Mouse (Mus musculus): ENCODE results near the gene Tlk2. TPM values are rescaled to one million over a fixed set of nuclear protein-coding genes. Genes with fewer than 3 reads are reported as not detected.

Tlk2 gene
- total RNA-seq, 2 experiments from 2014 or later, result 62.8 to 67.2 TPM

GRCm38 (mm10) chr11:105159673-105160360 is 18.8 kb upstream of the Tlk2 start:
- DNase-seq (ENCODE audit: low spot score in 2 of 2), result no peak

GRCm38 (mm10) chr11:105161411-105161810 is 17.2 kb upstream of the Tlk2 start:
- no peak for DNase-seq (ENCODE audit: low spot score in 2 of 2)

GRCm38 (mm10) chr11:105164516-105165510 is 13.8 kb upstream of the Tlk2 start:
- DNase-seq (ENCODE audit: low spot score in 2 of 2), result no peak

GRCm38 (mm10) chr11:105166780-105167179 is 11.8 kb upstream of the Tlk2 start:
- DNase-seq (ENCODE audit: low spot score in 2 of 2), result no peak

DNA sequence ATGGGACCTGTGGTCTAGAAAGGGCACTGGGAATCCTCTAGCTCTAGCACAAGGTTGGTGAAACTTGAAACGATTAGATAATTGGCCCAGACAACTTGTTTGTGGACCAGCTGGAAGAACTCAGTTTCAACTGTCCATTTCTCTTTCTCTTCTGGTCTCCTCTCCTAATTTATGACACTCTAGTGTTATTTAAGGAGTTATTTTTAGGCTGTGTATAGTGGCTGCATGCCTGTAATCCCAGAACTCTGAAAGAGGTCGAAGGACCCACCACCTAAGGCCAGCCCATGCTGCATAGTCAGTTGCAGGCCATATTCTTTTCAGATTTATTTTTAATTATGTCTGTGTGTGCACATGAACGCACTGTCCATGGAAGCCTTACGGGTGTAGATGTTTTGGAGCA is 916 bp downstream of the Tlk2 start:
- DNase-seq (ENCODE audit: low spot score in 2 of 2), result no peak

- DNase-seq (ENCODE audit: low spot score in 2 of 2), result peak; percentile 13 to 19
Observed at GRCm38 (mm10) chr11:105180471-105181091, 2.0 kb downstream of the Tlk2 start.

GRCm38 (mm10) chr11:105181126-105181637 is 2.6 kb downstream of the Tlk2 start:
- DNase-seq (ENCODE audit: low spot score in 2 of 2), result peak; percentile 83 to 92

- DNase-seq (ENCODE audit: low spot score in 2 of 2), result peak; percentile 11 to 36
Observed at GRCm38 (mm10) chr11:105181689-105182460, 3.3 kb downstream of the Tlk2 start.

GRCm38 (mm10) chr11:105182461-105182855 is 3.9 kb downstream of the Tlk2 start:
- DNase-seq (ENCODE audit: low spot score in 2 of 2), result no peak

DNA sequence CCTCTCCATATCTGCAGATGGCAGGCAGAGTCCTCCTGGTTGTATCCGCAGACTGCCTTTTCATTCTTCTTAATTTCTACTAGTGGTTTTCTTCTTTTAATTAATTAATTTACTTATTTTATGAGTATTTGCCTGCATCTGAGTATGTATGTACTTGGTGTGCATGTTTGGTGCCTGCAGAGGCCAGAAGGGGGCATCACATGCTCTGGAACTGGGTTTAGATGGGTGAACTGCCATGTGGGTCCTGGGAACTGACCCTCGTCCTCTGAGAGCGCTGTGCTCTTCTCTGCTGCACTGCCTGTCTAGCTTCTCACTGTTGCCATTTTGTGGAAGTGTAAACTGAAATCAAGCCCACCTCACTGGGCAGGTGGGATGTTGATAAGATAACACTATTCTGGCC is 6.1 kb downstream of the Tlk2 start:
- DNase-seq (ENCODE audit: low spot score in 2 of 2), result no peak

- no peak for DNase-seq (ENCODE audit: low spot score in 2 of 2)
Observed at GRCm38 (mm10) chr11:105192186-105192585, 13.6 kb downstream of the Tlk2 start.

DNA sequence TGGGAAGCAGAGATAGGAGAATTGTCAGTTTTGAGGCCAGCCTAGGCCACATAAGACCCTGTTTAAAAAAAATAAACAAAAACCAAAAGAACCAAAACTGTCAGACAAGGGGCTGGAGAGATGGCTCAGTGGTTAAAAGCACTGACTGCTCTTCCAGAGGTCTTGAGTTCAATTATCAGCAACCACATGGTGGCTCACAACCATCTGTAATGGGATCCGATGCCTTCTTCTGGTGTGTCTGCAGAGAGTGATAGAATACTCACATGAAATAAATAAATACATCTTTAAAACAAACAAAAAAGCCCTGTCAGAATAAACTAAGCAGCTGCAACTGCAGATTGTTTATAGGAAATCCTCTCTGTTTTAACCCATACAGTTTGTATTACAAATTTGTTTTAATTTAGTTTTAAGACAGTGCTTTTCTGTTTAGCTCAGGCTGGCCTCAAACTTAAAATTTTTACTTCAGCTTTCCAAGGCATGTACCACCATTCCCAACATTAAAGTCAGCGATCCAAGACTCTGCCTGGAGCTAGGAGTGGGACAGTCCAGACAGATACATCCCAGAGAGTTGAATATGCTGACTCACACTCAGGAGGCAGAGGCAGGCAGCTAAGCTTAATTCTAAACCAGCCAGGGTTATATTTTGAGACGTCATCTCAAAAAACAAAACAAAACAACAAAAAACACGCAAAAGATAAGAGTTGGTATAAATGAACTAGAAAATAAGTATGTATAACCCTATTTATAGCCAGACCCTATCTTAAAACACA is 18.5 kb downstream of the Tlk2 start:
- no peak for DNase-seq (ENCODE audit: low spot score in 2 of 2)

- DNase-seq (ENCODE audit: low spot score in 2 of 2), result no peak
Observed at GRCm38 (mm10) chr11:105202403-105202802, 23.8 kb downstream of the Tlk2 start.

DNA sequence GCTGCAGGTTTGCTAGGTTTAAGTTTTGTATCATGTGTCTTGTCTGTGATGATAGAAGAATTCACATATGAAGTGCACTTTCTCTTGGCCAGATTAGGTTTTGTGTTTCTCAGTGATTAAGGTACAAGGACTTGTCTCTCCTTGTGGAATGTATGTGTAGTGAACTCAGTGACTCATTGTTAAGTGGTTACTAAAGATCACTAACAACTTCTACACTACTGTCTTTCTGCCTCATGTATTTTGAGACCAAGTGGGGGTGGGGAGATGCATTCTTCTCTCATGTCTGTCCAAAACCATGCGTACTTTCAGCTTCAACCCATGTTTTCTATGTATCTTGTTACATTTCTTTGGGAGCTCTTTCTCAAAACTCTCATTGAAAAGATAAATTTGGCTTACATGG is 31.4 kb downstream of the Tlk2 start:
- DNase-seq (ENCODE audit: low spot score in 2 of 2), result no peak

GRCm38 (mm10) chr11:105214257-105214656 is 35.6 kb downstream of the Tlk2 start:
- no peak for DNase-seq (ENCODE audit: low spot score in 2 of 2)

DNA sequence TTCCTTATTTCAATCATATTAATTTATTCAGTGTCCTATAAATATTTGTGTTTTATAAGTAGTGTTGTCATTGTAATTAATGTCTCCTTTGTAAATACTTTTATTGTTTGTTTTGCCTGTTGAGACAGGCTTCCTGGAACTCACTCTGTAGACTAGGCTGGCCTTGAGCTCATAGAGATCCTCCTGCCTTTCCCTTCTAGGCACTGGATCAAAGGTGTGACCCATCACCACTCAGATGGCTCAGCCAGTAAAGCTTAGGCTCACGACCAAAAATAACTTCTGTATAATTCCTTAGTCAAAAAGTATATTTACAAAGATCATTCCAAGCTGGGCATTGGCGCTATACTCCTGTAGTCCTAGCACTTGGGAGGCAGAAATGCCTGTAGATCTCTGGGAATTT is 39.2 kb downstream of the Tlk2 start:
- DNase-seq (ENCODE audit: low spot score in 2 of 2), result no peak

DNA sequence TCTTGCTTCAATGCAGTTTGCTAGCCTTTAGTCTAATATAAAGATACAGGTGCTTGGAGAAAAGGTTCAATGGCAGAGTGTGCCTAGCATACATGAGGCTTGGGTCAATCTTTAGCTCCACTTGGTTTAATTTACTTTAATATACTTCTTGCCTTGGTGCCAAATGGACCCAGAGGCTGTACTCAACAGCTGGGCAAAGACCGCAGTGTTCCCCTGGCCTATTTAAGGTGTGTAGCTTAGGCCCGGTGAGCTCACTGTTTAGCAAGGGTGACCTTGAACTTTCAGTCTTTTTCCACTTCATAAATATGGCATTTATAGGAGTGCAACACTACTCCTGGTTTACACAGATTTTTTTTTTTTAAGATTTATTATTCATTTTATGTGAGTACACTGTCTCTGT is 55.9 kb downstream of the Tlk2 start:
- no peak for DNase-seq (ENCODE audit: low spot score in 2 of 2)

DNA sequence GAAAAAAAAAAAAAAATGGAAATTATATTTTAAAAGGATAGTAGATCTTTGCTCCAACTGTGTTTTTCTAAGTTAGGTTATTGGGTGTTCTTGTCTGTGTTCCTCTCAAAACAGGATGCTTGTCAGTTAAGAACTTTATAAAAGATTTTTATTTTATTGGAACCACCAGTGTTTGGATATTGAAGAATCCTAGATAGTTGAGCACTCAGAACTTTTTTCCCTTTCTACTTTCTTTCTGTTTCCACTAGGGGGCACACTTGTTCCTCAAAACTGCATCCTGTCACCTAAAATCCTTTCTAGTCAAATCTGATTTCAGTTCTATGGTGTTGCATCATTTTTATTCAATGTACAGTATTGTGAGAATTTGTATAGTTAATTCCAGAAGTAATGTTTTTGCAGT is 62.4 kb downstream of the Tlk2 start:
- no peak for DNase-seq (ENCODE audit: low spot score in 2 of 2)

DNA sequence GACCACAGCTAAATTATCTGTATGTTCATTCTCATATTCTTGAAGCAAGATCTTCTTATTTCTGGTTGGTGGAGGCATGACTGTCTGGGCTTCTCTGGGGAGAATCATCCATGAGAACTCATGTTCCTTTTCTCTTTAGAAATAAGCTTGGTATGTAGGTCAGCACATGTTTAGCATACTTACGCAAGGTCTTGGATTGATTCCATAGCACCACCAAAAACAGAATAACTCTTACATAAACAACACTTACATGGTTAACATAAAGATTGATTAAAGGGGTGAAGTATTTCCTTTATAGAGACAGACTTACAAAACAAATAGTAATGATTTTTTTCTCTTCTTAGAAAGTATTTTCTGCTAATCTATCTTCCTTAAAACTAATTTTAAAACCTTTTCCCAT is 67.8 kb downstream of the Tlk2 start:
- no peak for DNase-seq (ENCODE audit: low spot score in 2 of 2)

DNA sequence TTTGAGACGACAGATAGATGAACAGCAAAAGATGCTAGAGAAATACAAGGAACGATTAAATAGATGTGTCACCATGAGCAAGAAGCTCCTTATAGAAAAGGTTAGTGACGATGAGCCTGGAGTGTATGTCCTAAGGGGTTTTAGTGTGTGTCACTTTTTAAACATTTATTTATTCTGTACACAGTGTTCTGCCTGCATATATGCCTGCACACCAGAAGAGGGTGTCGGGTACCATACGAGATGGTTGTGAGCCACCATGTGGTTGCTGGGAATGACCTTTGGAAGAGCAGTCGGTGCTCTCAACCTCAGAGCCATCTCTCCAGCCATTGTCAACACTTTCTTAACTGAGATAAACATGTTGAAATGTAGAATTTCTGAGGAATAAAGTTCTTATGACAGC is 68.2 kb downstream of the Tlk2 start:
- no peak for DNase-seq (ENCODE audit: low spot score in 2 of 2)

Measured in adrenal gland, postnatal 4 days (tissue).